Mouse (Mus musculus) retina, embryonic 14.5 days (tissue): Measurements from ENCODE around the gene Tmem115.
"Not testable (repeated sequence)": the region's sequence is repeated elsewhere in the genome, so short reads cannot be mapped to it uniquely, and the experiment has no call there.

Experiments
- DNase-seq: peaks from one replicate; pipeline ENCODE4 v3.0.0-alpha.2; 2015; ENCODE audit warnings: low spot score

Tmem115 gene

GRCm38 (mm10) chr9:107570845-107571244, 37.1 kb downstream of the Tmem115 start:
- no peak for DNase-seq

GRCm38 (mm10) chr9:107571534-107572326, 38.0 kb downstream of the Tmem115 start:
- no peak for DNase-seq

- no peak for DNase-seq
These were observed 38.5 kb downstream of the Tmem115 start for GRCm38 (mm10) chr9:107572327-107572662.

GRCm38 (mm10) chr9:107573774-107574173, 40.0 kb downstream of the Tmem115 start:
- not testable (repeated sequence) for DNase-seq

- no peak for DNase-seq
These were observed 42.0 kb downstream of the Tmem115 start for GRCm38 (mm10) chr9:107575579-107576356.

GRCm38 (mm10) chr9:107576357-107577107, 42.8 kb downstream of the Tmem115 start, which contains the start of gene Hyal1:
Hyal1 (plus strand) TSS chr9:107576927.
- peak; percentile 82 for DNase-seq

- DNase-seq, result no peak
These were observed 44.1 kb downstream of the Tmem115 start for GRCm38 (mm10) chr9:107577871-107578270.

- no peak for DNase-seq
These were observed 44.8 kb downstream of the Tmem115 start, which contains the start of gene Naa80 for GRCm38 (mm10) chr9:107578587-107578986. Naa80 (plus strand) TSS chr9:107578887.

GRCm38 (mm10) chr9:107579023-107579900, 45.5 kb downstream of the Tmem115 start:
- no peak for DNase-seq

- peak; percentile 76 for DNase-seq
These were observed 47.0 kb downstream of the Tmem115 start, which contains the start of gene Hyal3 for GRCm38 (mm10) chr9:107580501-107581317. Hyal3 (plus strand) TSS chr9:107580818.

GRCm38 (mm10) chr9:107581584-107581983, 47.8 kb downstream of the Tmem115 start:
- no peak for DNase-seq

- no peak for DNase-seq
These were observed 48.8 kb downstream of the Tmem115 start for GRCm38 (mm10) chr9:107582509-107583062.

GRCm38 (mm10) chr9:107583174-107583573, 49.4 kb downstream of the Tmem115 start:
- no peak for DNase-seq

GRCm38 (mm10) chr9:107586504-107586903, 52.8 kb downstream of the Tmem115 start:
- no peak for DNase-seq

- DNase-seq, result peak; percentile 98
These were observed 53.5 kb downstream of the Tmem115 start, which contains the start of gene Ifrd2 for GRCm38 (mm10) chr9:107586974-107587832. Ifrd2 (plus strand) TSS chr9:107587642.

GRCm38 (mm10) chr9:107587833-107588639, 54.3 kb downstream of the Tmem115 start:
- DNase-seq, result peak; percentile 62
